Mouse (Mus musculus) erythroblast, embryonic 14.5 days (primary cell): Measurements from ENCODE around the gene Fntb. TPM values are rescaled to one million over a fixed set of nuclear protein-coding genes. Genes with fewer than 3 reads are reported as not detected.

Experiments used
- H3K27me3 ChIP-seq: 2 replicates; pipeline ENCODE4 v1.6.1; 2012; ENCODE audit warnings: inconsistent platforms; ENCODE audit not compliant: control insufficient read depth
- H3K36me3 ChIP-seq: 2 replicates; pipeline ENCODE4 v1.6.1; 2012; ENCODE audit warnings: mild to moderate bottlenecking, inconsistent platforms; ENCODE audit not compliant: control insufficient read depth
- H3K4me1 ChIP-seq: 2 replicates; pipeline ENCODE4 v1.6.1; 2012; ENCODE audit warnings: inconsistent platforms; ENCODE audit not compliant: control insufficient read depth
- H3K4me3 ChIP-seq: replicated peaks from 2 replicates; pipeline ENCODE3; 2012; ENCODE audit warnings: moderate library complexity, mild to moderate bottlenecking, inconsistent platforms
- H3K9me3 ChIP-seq: 2 replicates; pipeline ENCODE4 v1.6.1; 2012; ENCODE audit warnings: low read length, inconsistent platforms, mixed read lengths; ENCODE audit not compliant: control insufficient read depth
- GATA1 ChIP-seq: IDR thresholded peaks from 2 replicates; pipeline ENCODE4 v1.6.1; 2012; ENCODE audit warnings: low read length, inconsistent platforms, mixed read lengths
- TAL1 ChIP-seq: IDR thresholded peaks from 3 replicates; pipeline ENCODE4 v1.6.1; 2012; ENCODE audit warnings: low read length, inconsistent platforms, mixed read lengths
- polyA plus RNA-seq: library from polyadenylated mRNA; stranded (reverse); fragments of >175 nt; gene quantifications from 2 replicates; pipeline ENCODE4 v1.2.3, GENCODE M21; 2012

Gene Fntb
- polyA plus RNA-seq, 1 experiment: 6.1 TPM

GRCm38 (mm10) chr12:76930177-76930576 is 164.8 kb downstream of the Fntb start:
- Histone ChIP-seq H3K9me3 (no peaks in the 10 kb centered on the region), H3K4me3 (peak overlapping the region; percentile 3), H3K27me3 (no peaks in the 10 kb centered on the region), H3K36me3 (peaks cover 63% of the 10 kb centered on the region), H3K4me1 (peaks cover 67% of the 10 kb centered on the region)
- no peak for TF ChIP-seq TAL1
- peak; percentile 61 for TF ChIP-seq GATA1

DNA sequence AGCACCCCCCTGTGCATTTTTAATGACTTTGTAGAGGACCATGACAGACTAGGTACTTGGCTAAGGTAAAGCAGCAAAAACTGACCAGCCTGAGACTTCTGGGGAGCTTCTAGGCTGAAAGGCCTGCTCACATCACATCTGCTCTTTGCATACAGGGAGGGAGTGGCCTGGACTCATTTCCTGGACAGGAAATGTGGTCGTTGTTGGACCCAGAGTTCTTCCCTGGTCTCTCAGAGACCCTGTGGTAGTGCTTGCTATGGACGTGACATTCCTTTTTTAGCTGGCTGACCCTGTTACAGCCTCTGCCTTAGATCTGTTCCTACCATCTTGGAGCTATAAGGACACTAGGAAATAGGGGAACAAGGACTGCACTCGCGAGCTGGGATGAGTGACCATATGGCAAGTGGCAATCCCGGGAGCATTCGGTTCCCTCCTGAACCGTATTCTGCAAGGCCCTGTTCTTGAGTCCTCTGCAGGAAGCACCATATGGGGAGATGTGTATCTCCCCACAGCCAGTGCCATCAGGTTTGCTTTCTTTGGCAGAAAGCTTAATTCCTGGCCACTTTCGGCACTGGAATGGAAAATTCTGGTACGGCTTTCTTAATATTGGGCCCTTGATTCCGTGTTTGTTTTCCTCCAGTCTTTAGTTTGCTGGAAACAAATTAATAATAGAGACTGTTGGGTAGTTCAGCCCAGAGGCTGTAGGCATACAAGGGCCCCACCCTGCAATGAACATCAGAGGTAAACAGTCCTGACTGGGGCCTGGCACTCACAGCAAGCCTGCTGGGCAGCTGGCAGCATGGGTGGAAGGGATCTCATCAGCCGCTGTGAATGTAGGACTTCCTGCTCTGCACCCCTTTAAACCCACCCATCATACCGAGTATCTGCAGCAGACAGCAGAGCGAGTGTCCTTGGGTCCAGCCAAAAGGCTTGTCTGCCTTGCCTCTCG is 166.6 kb downstream of the Fntb start:
- H3K9me3 ChIP-seq: no peaks in the 10 kb centered on the region
- peaks cover 61% of the 10 kb centered on the region for H3K4me1 ChIP-seq
- H3K36me3 ChIP-seq: peaks cover 77% of the 10 kb centered on the region
- TF ChIP-seq TAL1: no peak
- TF ChIP-seq GATA1: no peak
- H3K27me3 ChIP-seq: no peaks in the 10 kb centered on the region
- H3K4me3 ChIP-seq: no peak overlapping the region

- peaks cover 54% of the 10 kb centered on the region for H3K4me1 ChIP-seq
- H3K27me3 ChIP-seq: no peaks in the 10 kb centered on the region
- no peak for TF ChIP-seq GATA1
- no peak for TF ChIP-seq TAL1
- peaks cover 78% of the 10 kb centered on the region for H3K36me3 ChIP-seq
- H3K9me3 ChIP-seq: no peaks in the 10 kb centered on the region
- H3K4me3 ChIP-seq: no peak overlapping the region
Measured at GRCm38 (mm10) chr12:76932688-76933060, 167.3 kb downstream of the Fntb start.

DNA sequence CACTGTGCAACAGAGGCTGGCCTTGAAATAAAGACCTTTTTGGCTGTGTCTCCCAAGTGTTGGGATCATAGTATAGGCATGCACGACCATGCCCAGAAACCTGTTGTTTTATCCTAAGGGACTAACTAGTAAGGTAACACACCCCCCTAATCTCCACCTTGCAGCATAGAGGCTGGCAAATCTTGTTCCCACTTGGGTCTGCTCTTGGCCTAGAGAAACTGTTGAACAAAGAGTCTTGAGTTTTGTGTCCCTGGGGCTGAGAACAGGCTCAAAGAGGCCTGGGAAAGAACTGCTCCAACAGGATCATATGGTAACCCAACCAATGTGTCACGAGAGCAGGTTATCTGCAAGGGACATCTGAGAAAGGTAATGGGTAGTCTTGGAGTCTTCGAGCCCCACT is 169.0 kb downstream of the Fntb start:
- no peaks in the 10 kb centered on the region for H3K27me3 ChIP-seq
- no peaks in the 10 kb centered on the region for H3K9me3 ChIP-seq
- H3K36me3 ChIP-seq: peaks cover 86% of the 10 kb centered on the region
- peaks cover 46% of the 10 kb centered on the region for H3K4me1 ChIP-seq
- no peak overlapping the region for H3K4me3 ChIP-seq
- TF ChIP-seq GATA1 (no peak), TAL1 (no peak)

GRCm38 (mm10) chr12:76936211-76936610 is 170.8 kb downstream of the Fntb start:
- H3K36me3 ChIP-seq: peaks cover 96% of the 10 kb centered on the region

DNA sequence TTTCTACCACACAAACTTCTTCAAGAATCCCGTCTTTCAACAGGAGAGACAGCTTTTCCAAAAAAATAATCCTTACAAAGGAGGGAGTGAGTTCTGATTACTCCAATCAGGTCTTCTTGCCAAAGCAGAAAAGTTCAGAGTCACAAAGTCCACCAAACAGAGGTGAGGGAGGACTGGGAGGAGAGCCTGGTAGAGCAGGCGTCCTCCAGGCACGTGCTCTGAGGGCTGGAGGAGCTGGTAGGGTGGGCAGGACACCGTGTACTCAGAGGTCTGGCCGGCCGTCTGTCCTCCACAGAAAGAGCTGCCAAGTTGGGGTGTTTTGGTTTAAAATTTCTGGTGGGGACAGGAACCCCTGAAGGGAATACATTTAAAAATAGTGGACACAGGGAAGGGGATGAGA is 172.6 kb downstream of the Fntb start:
- H3K4me3 ChIP-seq: no peak overlapping the region
- TF ChIP-seq TAL1 (no peak), GATA1 (no peak)
- H3K27me3 ChIP-seq: no peaks in the 10 kb centered on the region
- peaks cover 45% of the 10 kb centered on the region for H3K4me1 ChIP-seq
- peaks cover 98% of the 10 kb centered on the region for H3K36me3 ChIP-seq
- no peaks in the 10 kb centered on the region for H3K9me3 ChIP-seq

More at GRCm38 (mm10) chr12:76936211-76936610, 170.8 kb downstream of the Fntb start:
- TF ChIP-seq GATA1: no peak
- TF ChIP-seq TAL1: no peak
- Histone ChIP-seq H3K4me3 (no peak overlapping the region), H3K4me1 (peaks cover 40% of the 10 kb centered on the region), H3K27me3 (no peaks in the 10 kb centered on the region), H3K9me3 (no peaks in the 10 kb centered on the region)

DNA sequence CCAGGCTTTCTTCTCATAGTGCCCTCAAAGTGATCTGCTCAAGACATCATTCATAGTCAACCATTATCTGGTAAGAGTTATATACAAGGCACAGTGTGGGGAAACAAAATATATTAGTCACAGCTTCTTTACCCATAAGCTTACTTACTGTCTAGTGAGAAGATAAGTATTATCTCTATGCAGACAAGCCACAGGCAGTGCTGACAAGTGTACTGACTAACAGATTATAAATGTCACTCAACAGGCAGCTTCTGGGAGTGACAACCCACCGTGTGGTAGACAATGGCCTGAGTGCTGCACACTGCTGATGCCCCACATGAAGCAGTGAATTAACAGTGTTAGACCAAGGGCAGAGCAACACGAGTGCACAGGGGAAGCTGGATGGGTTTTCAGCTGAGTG is 176.1 kb downstream of the Fntb start:
- H3K36me3 ChIP-seq: peaks cover 100% of the 10 kb centered on the region
- H3K9me3 ChIP-seq: no peaks in the 10 kb centered on the region
- no peaks in the 10 kb centered on the region for H3K27me3 ChIP-seq
- TF ChIP-seq TAL1: peak; percentile 48; the same call in 2 of the 3 replicates
- peak; percentile 46; the same call in 1 of the 2 replicates for TF ChIP-seq GATA1
- H3K4me1 ChIP-seq: peaks cover 53% of the 10 kb centered on the region
- H3K4me3 ChIP-seq: no peak overlapping the region

DNA sequence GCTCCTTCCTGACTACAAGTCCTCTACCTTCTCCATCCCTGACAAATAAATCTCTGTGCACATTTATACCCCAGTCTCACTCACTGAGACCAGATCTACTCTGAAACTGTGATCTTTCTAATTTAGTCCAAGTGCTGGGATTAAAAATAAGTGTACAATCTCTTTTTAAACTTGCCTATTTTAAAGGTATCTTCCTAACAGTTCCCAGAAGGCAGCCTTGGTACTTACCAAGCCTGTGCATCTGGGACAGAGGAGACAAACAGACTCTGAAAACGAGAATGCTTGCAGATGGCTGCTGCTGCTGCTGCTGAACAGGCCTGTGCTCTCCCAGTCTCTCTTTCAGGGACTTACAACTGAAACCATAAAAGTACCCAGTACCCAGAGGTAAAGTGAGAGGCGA is 177.1 kb downstream of the Fntb start:
- TF ChIP-seq TAL1 (no peak), GATA1 (no peak)
- no peaks in the 10 kb centered on the region for H3K27me3 ChIP-seq
- peaks cover 60% of the 10 kb centered on the region for H3K4me1 ChIP-seq
- no peaks in the 10 kb centered on the region for H3K9me3 ChIP-seq
- H3K36me3 ChIP-seq: peaks cover 98% of the 10 kb centered on the region
- no peak overlapping the region for H3K4me3 ChIP-seq

GRCm38 (mm10) chr12:76943046-76943445 is 177.7 kb downstream of the Fntb start:
- peaks cover 66% of the 10 kb centered on the region for H3K4me1 ChIP-seq
- H3K4me3 ChIP-seq: no peak overlapping the region
- H3K27me3 ChIP-seq: no peaks in the 10 kb centered on the region
- peaks cover 98% of the 10 kb centered on the region for H3K36me3 ChIP-seq
- TF ChIP-seq TAL1 (no peak), GATA1 (no peak)
- H3K9me3 ChIP-seq: no peaks in the 10 kb centered on the region
